Mouse (Mus musculus): Measurements from ENCODE around the gene Gm6169.
"Not testable (repeated sequence)": the region's sequence is repeated elsewhere in the genome, so short reads cannot be mapped to it uniquely, and the experiment has no call there.

Gm6169 gene

GRCm38 (mm10) chr13:97068151-97068550 lies 30.9 kb downstream of the Gm6169 start:
- DNase-seq = no peak

- no peak for DNase-seq
Measured at GRCm38 (mm10) chr13:97067691-97068090, 31.3 kb downstream of the Gm6169 start.

GRCm38 (mm10) chr13:97066649-97067550 lies 32.1 kb downstream of the Gm6169 start, which contains the start of gene Fam169a:
TSS of gene Fam169a (plus strand) at chr13:97067286.
- no peak for DNase-seq

GRCm38 (mm10) chr13:97064844-97065621 lies 34.0 kb downstream of the Gm6169 start:
- not testable (repeated sequence) for DNase-seq

- no peak for DNase-seq
Measured at GRCm38 (mm10) chr13:97064413-97064812, 34.6 kb downstream of the Gm6169 start.

GRCm38 (mm10) chr13:97063431-97063830 lies 35.6 kb downstream of the Gm6169 start:
- no peak for DNase-seq

GRCm38 (mm10) chr13:97062151-97062550 lies 36.9 kb downstream of the Gm6169 start:
- DNase-seq = no peak

GRCm38 (mm10) chr13:97060331-97060730 lies 38.7 kb downstream of the Gm6169 start:
- DNase-seq = no peak

- DNase-seq = no peak
Measured at GRCm38 (mm10) chr13:97059746-97060145, 39.3 kb downstream of the Gm6169 start.

GRCm38 (mm10) chr13:97057817-97058216 lies 41.2 kb downstream of the Gm6169 start:
- no peak for DNase-seq

- DNase-seq = peak; percentile 52
Measured at GRCm38 (mm10) chr13:97053844-97054243, 45.2 kb downstream of the Gm6169 start.

- DNase-seq = peak; percentile 71
Measured at GRCm38 (mm10) chr13:97052667-97053066, 46.4 kb downstream of the Gm6169 start.

GRCm38 (mm10) chr13:97051158-97051557 lies 47.9 kb downstream of the Gm6169 start:
- DNase-seq = peak; percentile 61
